Mouse (Mus musculus) kidney, adult 18-20 months (tissue): ENCODE measurements around the gene Rpp14.
"Not testable (repeated sequence)": the region's sequence is repeated elsewhere in the genome, so short reads cannot be mapped to it uniquely, and the experiment has no call there.

ENCODE experiments used
- DNase-seq: peaks from one replicate; pipeline ENCODE4 v3.0.0; 2021

The Rpp14 gene

DNA sequence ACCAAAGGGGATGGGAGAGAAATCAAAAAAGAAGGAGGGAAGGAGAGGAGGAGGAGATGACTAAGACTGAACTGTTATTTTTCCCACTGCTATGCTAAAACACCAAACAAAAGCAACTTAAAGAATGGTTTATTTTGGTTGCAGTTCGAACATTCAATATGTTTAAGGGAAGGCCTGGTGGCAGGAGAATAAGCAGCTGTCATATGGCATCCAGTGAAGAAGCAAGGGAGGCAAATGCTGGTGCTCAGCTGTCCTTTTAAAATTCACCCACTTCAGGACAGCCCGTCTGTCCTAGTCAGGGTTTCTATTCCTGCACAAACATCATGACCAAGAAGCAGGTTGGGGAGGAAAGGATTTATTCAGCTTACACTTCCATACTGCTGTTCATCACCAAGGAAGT, 37.2 kb downstream of the Rpp14 start:
- DNase-seq = no peak

- no peak for DNase-seq
These were observed 39.3 kb downstream of the Rpp14 start for GRCm38 (mm10) chr14:8119454-8119853.

- DNase-seq = no peak
These were observed 39.7 kb downstream of the Rpp14 start for GRCm38 (mm10) chr14:8119904-8120303.

DNA sequence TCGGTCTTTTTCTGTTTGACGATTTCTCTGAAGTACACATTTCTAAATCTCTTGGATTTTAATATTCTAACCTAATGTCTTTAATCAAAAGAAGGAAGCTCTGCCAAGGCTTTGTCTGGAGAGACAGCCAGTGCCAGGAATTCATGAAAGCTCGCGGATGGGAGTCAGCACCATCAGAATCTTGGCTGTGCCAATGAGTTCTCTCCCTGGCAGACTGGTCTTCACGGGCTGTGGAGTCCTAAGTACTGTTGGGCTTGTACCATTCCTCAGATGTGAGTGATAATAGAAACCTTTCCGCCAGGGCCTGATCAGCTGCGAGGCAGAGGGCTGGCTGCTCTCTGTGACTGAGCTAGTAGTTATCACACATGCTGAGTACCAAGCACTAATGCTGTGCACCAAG, 43.0 kb downstream of the Rpp14 start:
- no peak for DNase-seq

GRCm38 (mm10) chr14:8123611-8124010, 43.4 kb downstream of the Rpp14 start:
- not testable (repeated sequence) for DNase-seq

- DNase-seq = no peak
These were observed 44.1 kb downstream of the Rpp14 start for GRCm38 (mm10) chr14:8124046-8124881.

GRCm38 (mm10) chr14:8127971-8128370, 47.8 kb downstream of the Rpp14 start:
- DNase-seq = no peak

- no peak for DNase-seq
These were observed 52.6 kb downstream of the Rpp14 start for GRCm38 (mm10) chr14:8132789-8133188.

- no peak for DNase-seq
These were observed 54.1 kb downstream of the Rpp14 start for GRCm38 (mm10) chr14:8134234-8134633.

GRCm38 (mm10) chr14:8135130-8135529, 55.0 kb downstream of the Rpp14 start:
- no peak for DNase-seq

DNA sequence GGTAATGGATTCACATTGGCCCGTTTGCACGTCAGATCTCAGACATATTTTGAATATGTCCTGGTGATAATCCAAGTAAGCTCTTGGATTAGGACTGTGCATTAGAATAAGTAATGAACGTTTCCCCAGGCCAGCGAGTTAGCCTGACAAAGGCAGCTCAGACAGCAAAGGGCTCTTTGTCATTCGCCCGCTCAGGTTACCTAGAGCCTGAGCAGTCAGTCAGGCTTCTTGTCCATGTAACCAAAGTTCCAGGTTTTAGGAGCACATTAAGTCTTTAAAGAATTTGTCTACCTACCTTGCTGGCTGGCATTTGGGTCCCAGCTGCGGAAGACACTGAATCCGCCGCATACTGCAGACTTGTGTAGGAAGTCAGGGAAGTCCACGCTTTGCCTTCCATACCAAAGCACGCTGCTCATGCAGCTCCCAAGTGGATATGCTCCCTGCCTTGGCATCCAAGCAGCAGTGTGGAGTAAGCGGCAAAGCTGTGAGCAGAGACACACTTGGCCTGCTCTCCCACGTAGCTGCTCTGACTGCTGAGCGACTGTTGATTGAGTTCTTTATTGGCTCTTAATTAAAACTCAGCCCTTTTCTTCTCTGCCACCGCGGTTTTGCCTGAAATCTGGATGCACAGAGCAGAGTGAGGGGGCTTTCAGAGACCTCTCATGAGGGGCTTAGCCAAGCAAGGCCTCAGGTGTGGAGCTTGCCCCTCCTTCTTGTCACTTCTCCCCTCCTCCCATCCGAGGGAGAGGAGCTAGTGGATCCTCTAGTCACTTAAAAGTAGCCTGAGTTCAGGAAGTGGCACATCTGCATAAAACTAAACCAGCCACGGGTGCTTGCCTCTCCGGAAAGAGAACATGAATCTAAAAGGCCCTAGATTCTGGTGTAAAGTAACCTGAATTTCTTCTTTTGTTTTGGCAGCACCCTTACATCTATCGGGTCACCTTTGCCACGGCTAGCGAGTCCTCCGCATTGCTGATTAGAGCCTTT, 59.9 kb downstream of the Rpp14 start:
- DNase-seq = no peak

- DNase-seq = no peak
These were observed 61.0 kb downstream of the Rpp14 start for GRCm38 (mm10) chr14:8141131-8141530.
